Mouse (Mus musculus) intestine, embryonic 14.5 days (tissue): ENCODE results near the gene Snrk. TPM values are rescaled to one million over a fixed set of nuclear protein-coding genes. Genes with fewer than 3 reads are reported as not detected.

Experiments used
- ATAC-seq: fragments of 200-750 bp; cut with Nextera tagmentation; replicated peaks from 2 replicates; pipeline ENCODE4 v1.8.0; 2017; ENCODE audit warnings: low read depth, moderate number of reproducible peaks, moderate TSS enrichment, moderate library complexity; ENCODE audit not compliant: low FRiP score, low TSS enrichment
- DNase-seq: peaks from one replicate; pipeline ENCODE4 v3.0.0-alpha.2; 2018; ENCODE audit warnings: low spot score
- H3K27ac ChIP-seq: fragments of 300-500 bp; sonication (generic); 2 replicates; pipeline ENCODE4 v1.5.1; 2014; ENCODE audit warnings: low read depth, mild to moderate bottlenecking, control low read depth
- H3K27me3 ChIP-seq: fragments of 300-500 bp; sonication (generic); replicated peaks from 2 replicates; pipeline ENCODE4 v1.6.1; 2014; ENCODE audit warnings: low read length, control low read depth; ENCODE audit not compliant: control insufficient read depth, insufficient read depth
- H3K36me3 ChIP-seq: fragments of 300-500 bp; sonication (generic); 2 replicates; pipeline ENCODE4 v1.6.1; 2014; ENCODE audit warnings: low read length, control low read depth; ENCODE audit not compliant: control insufficient read depth, insufficient read depth
- H3K4me1 ChIP-seq: fragments of 300-500 bp; sonication (generic); replicated peaks from 2 replicates; pipeline ENCODE4 v1.6.1; 2014; ENCODE audit warnings: low read length, control low read depth, mixed read lengths; ENCODE audit not compliant: control insufficient read depth, insufficient read depth
- H3K4me2 ChIP-seq: fragments of 300-500 bp; sonication (generic); 2 replicates; pipeline ENCODE4 v1.6.1; 2014; ENCODE audit warnings: low read length
- H3K4me3 ChIP-seq: fragments of 300-500 bp; sonication (generic); 2 replicates; pipeline ENCODE4 v1.5.1; 2014; ENCODE audit warnings: low read depth, low read length, control low read depth, mixed read lengths
- H3K9ac ChIP-seq: fragments of 300-500 bp; sonication (generic); 2 replicates; pipeline ENCODE4 v1.6.1; 2014; ENCODE audit warnings: mild to moderate bottlenecking, low read length
- H3K9me3 ChIP-seq: fragments of 300-500 bp; sonication (generic); 2 replicates; pipeline ENCODE4 v1.6.1; 2016; ENCODE audit warnings: low read length, control low read depth; ENCODE audit not compliant: control insufficient read depth
- WGBS: fragments of 180-500 bp; shearing (Covaris S2); extraction: QIAGEN DNeasy Blood & Tissue Kit; methylation state at CpG from one replicate; pipeline ENCODE4 v1.1.7; 2014; 5-methylcytosine and 5-hydroxymethylcytosine counted together
- polyA plus RNA-seq: library from polyadenylated mRNA; unstranded; fragments of >200 nt; fragmentation: Nextera tagmentation; extraction: Ambion mirVana; gene quantifications from 2 replicates; pipeline ENCODE4 v1.2.1, GENCODE M21; 2014

The Snrk gene
- polyA plus RNA-seq, 1 experiment from 2014 or later, result 38.3 TPM

- Histone ChIP-seq H3K9ac (no peak overlapping the region), H3K4me1 (peaks cover 19% of the 10 kb centered on the region), H3K27me3 (no peaks in the 10 kb centered on the region), H3K4me2 (no peak overlapping the region), H3K9me3 (no peaks in the 10 kb centered on the region), H3K36me3 (no peaks in the 10 kb centered on the region), H3K4me3 (no peak overlapping the region), H3K27ac (no peak overlapping the region)
- no peak for DNase-seq
- WGBS, result 71% methylated on average over 3 of the region's 3 CpGs
- ATAC-seq, result no peak
Measured at GRCm38 (mm10) chr9:122127271-122127785, 10.3 kb downstream of the Snrk start.

GRCm38 (mm10) chr9:122128686-122129085, 11.6 kb downstream of the Snrk start:
- Histone ChIP-seq H3K4me2 (no peak overlapping the region), H3K4me3 (no peak overlapping the region), H3K36me3 (peaks cover 6% of the 10 kb centered on the region; the same call in 1 of the 2 replicates), H3K9me3 (no peaks in the 10 kb centered on the region), H3K27me3 (no peaks in the 10 kb centered on the region), H3K4me1 (peaks cover 19% of the 10 kb centered on the region), H3K9ac (no peak overlapping the region), H3K27ac (no peak overlapping the region)
- ATAC-seq, result no peak
- no peak for DNase-seq
- whole genome bisulfite sequencing, result 52% methylated on average over 5 of the region's 5 CpGs

GRCm38 (mm10) chr9:122130666-122131065, 13.6 kb downstream of the Snrk start:
- Histone ChIP-seq H3K4me2 (peak overlapping the region; percentile 8; the same call in 1 of the 2 replicates), H3K36me3 (peaks cover 11% of the 10 kb centered on the region; the same call in 1 of the 2 replicates), H3K27me3 (no peaks in the 10 kb centered on the region), H3K4me3 (no peak overlapping the region), H3K9ac (no peak overlapping the region), H3K4me1 (peaks cover 25% of the 10 kb centered on the region), H3K27ac (peak overlapping the region; percentile 7; the same call in 1 of the 2 replicates), H3K9me3 (no peaks in the 10 kb centered on the region)
- no peak for DNase-seq
- ATAC-seq, result no peak
- 22% methylated on average over 3 of the region's 3 CpGs for WGBS

DNA sequence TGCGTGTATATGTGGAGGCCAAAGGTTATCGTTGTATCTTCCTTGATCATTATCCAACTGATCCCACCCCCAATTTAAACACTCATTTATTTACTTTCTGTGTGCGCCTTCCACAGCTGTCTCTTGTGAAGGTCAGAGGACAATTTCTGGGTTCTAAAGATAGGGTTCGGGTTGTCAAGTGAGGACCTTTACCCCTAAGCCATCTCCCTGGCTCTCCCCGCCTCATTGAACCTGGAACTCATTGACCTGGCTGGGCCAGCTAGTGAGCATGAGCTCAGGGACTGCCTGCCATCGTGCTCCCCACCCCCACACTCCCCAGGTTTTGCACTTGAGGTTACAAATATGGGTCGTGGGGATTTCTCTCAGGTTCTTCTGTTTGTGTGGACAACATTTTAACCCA, 15.1 kb downstream of the Snrk start:
- DNase-seq (no peak), ATAC-seq (no peak)
- no peaks in the 10 kb centered on the region for H3K27me3 ChIP-seq
- no peak overlapping the region for H3K27ac ChIP-seq
- H3K9ac ChIP-seq, result no peak overlapping the region
- H3K4me1 ChIP-seq, result peaks cover 25% of the 10 kb centered on the region
- no peak overlapping the region for H3K4me2 ChIP-seq
- WGBS, result 66% methylated on average over 7 of the region's 7 CpGs
- peaks cover 13% of the 10 kb centered on the region; the same call in 1 of the 2 replicates for H3K36me3 ChIP-seq
- no peak overlapping the region for H3K4me3 ChIP-seq
- no peaks in the 10 kb centered on the region for H3K9me3 ChIP-seq

- 43% methylated on average over 1 of the region's 1 CpGs for WGBS
- peak; percentile 50; the same call in 1 of the 2 replicates for ATAC-seq
- Histone ChIP-seq H3K4me1 (peaks cover 17% of the 10 kb centered on the region), H3K9me3 (no peaks in the 10 kb centered on the region), H3K9ac (no peak overlapping the region), H3K27me3 (no peaks in the 10 kb centered on the region), H3K4me3 (no peak overlapping the region), H3K4me2 (no peak overlapping the region), H3K27ac (no peak overlapping the region), H3K36me3 (peaks cover 27% of the 10 kb centered on the region; the same call in 1 of the 2 replicates)
- DNase-seq, result no peak
Measured at GRCm38 (mm10) chr9:122135095-122135884, 18.2 kb downstream of the Snrk start.

- peak; percentile 40; the same call in 1 of the 2 replicates for ATAC-seq
- 74% methylated on average over 2 of the region's 2 CpGs for WGBS
- no peak for DNase-seq
Measured at GRCm38 (mm10) chr9:122135885-122136170, 18.8 kb downstream of the Snrk start.

DNA sequence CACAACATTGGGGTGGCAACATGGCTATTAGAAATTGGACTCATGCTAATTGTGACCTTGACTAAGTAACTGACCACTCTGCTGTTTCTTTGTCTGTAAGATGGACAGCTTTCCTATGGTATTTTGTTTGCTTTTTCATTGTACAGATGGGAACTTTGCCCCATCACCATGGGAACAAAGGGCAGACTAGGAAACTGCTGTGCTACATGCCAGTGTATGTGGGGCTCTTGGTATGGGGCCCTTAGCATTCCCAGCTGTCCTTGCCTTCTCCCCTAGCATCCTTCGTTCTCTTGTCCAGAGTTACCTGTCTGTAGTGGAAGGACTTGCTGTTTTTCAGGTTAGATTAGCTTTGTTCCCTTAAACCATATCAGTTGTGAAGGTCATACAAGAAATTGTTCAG, 20.9 kb downstream of the Snrk start:
- H3K9ac ChIP-seq, result no peak overlapping the region
- H3K9me3 ChIP-seq, result no peaks in the 10 kb centered on the region
- H3K27ac ChIP-seq, result no peak overlapping the region
- H3K4me3 ChIP-seq, result no peak overlapping the region
- 78% methylated on average over 1 of the region's 1 CpGs for WGBS
- ATAC-seq (no peak), DNase-seq (no peak)
- no peak overlapping the region for H3K4me2 ChIP-seq
- no peaks in the 10 kb centered on the region for H3K27me3 ChIP-seq
- H3K4me1 ChIP-seq, result peaks cover 11% of the 10 kb centered on the region; the same call in 1 of the 2 replicates
- peaks cover 22% of the 10 kb centered on the region; the same call in 1 of the 2 replicates for H3K36me3 ChIP-seq

More at GRCm38 (mm10) chr9:122135885-122136170, 18.8 kb downstream of the Snrk start:
- H3K27ac ChIP-seq, result no peak overlapping the region
- H3K4me2 ChIP-seq, result no peak overlapping the region
- H3K9me3 ChIP-seq, result no peaks in the 10 kb centered on the region
- peaks cover 27% of the 10 kb centered on the region; the same call in 1 of the 2 replicates for H3K36me3 ChIP-seq
- peaks cover 12% of the 10 kb centered on the region for H3K4me1 ChIP-seq
- no peaks in the 10 kb centered on the region for H3K27me3 ChIP-seq
- H3K4me3 ChIP-seq, result no peak overlapping the region
- no peak overlapping the region for H3K9ac ChIP-seq

DNA sequence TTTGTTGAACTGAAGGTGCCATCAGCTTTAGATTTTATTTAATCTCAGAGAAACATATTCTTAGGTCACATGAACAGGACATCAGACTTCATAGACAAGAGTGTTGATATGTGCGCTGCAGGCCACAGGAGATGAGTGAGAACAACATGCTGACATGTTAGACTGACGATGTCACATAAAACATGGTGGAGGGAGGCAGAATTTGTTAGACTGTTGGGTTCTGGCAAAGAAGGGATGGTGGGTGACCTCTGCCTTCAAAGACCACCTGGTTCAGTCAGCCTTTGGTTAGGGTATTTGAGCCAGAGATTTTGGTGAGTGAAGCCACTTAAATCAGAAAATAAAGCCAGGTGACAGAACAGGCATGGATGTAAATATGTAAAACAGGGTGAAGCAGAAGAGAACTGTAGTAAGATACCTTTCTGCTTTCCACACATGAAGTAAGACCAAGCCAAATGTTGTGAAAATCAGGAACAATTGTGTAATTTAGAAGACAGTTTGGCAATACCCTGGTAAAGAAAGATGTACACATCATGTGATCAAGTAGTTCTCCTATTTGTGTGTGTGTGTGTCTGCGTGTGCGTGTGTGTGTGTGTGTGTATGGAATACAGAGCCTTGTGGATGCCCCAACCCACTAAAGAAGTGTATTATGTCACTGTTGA, 21.4 kb downstream of the Snrk start:
- Histone ChIP-seq H3K4me1 (peaks cover 11% of the 10 kb centered on the region; the same call in 1 of the 2 replicates), H3K27me3 (no peaks in the 10 kb centered on the region), H3K9me3 (no peaks in the 10 kb centered on the region), H3K27ac (no peak overlapping the region), H3K36me3 (peaks cover 20% of the 10 kb centered on the region; the same call in 1 of the 2 replicates), H3K4me3 (no peak overlapping the region), H3K9ac (no peak overlapping the region), H3K4me2 (no peak overlapping the region)
- no peak for ATAC-seq
- WGBS, result 92% methylated on average over 4 of the region's 4 CpGs
- no peak for DNase-seq
